ENCODE assay signal across 8 mouse cellular contexts in genomic region chr2:36048164-36048563, GRCm38 (mm10). TPM values are rescaled to one million over a fixed set of nuclear protein-coding genes. Genes with fewer than 3 reads are reported as not detected.
DNase-seq lines count a peak whose midpoint lies in the region; TF ChIP-seq lines count a peak whose summit lies in the region.

No protein-coding gene starts in this region.

- H3K36me3 ChIP-seq in limb, embryonic 10.5 days: peaks cover 18% of the 10 kb centered on the region
- no peaks in the 10 kb centered on the region for H3K36me3 ChIP-seq in splenic B cell, adult 2 months (ENCODE audit: control insufficient read depth, insufficient read depth, low read length, poor library complexity, severe bottlenecking)

- TF ChIP-seq CTCF in lung, adult 2 months (IDR thresholded peaks at IDR 0.05; ENCODE audit: insufficient read depth, low read length): no peak
- no peak for TF ChIP-seq CTCF in embryonic fibroblast, embryonic 13.5 days (IDR thresholded peaks at IDR 0.05; ENCODE audit: borderline replicate concordance, insufficient read depth, low read length)

- no peaks in the 10 kb centered on the region for H3K27me3 ChIP-seq in limb, embryonic 10.5 days (ENCODE audit: low read depth, poor library complexity, severe bottlenecking)
- H3K27me3 ChIP-seq in splenic B cell, adult 2 months (ENCODE audit: control insufficient read depth, insufficient read depth, low read length, poor library complexity, severe bottlenecking): no peaks in the 10 kb centered on the region

- H3K4me3 ChIP-seq in lung, adult 2 months (replicated peaks; ENCODE audit: extremely low read depth, low read depth, low read length): peak overlapping the region; percentile 99
- peak overlapping the region; percentile 84 for H3K4me3 ChIP-seq in embryonic fibroblast, embryonic 13.5 days (ENCODE audit: insufficient read depth, low read length)
- H3K4me3 ChIP-seq in limb, embryonic 10.5 days: peak overlapping the region; percentile 84

- no peak for DNase-seq in lung, adult 2 months
- no peak for DNase-seq in lung, postnatal 10 days
- no peak for DNase-seq in limb, embryonic 10.5 days (ENCODE audit: low spot score)
- peak; percentile 6 for DNase-seq in splenic B cell, adult 2 months (ENCODE audit: low read depth, low spot score)
- DNase-seq in cerebellum, postnatal 25 days: no peak
- DNase-seq in urinary bladder, adult 2 months (ENCODE audit: low spot score): no peak
- no peak for DNase-seq in right cerebral cortex, adult 18-20 months

- no peaks in the 10 kb centered on the region for H3K9me3 ChIP-seq in limb, embryonic 10.5 days (replicated peaks)

- TF ChIP-seq POLR2A in lung, adult 2 months (IDR thresholded peaks at IDR 0.05; ENCODE audit: borderline replicate concordance, extremely low read depth, low read depth, low read length): no peak
- TF ChIP-seq POLR2A in embryonic fibroblast, embryonic 13.5 days (IDR thresholded peaks at IDR 0.05; ENCODE audit: low read depth, low read length): no peak

- H3K27ac ChIP-seq in embryonic fibroblast, embryonic 13.5 days (ENCODE audit: insufficient read depth, low read length): no peak overlapping the region
- no peak overlapping the region for H3K27ac ChIP-seq in limb, embryonic 10.5 days

- WGBS in lung, adult 2 months: 36% methylated on average over 8 of the region's 8 CpGs
- 83% methylated on average over 8 of the region's 8 CpGs for WGBS in limb, embryonic 10.5 days

- peaks cover 4% of the 10 kb centered on the region; the same call in 1 of the 2 replicates for H3K4me1 ChIP-seq in lung, adult 2 months (ENCODE audit: control insufficient read depth, insufficient read depth, low read length)
- peaks cover 2% of the 10 kb centered on the region; the same call in 1 of the 2 replicates for H3K4me1 ChIP-seq in embryonic fibroblast, embryonic 13.5 days (ENCODE audit: control insufficient read depth, insufficient read depth, low read length)
- H3K4me1 ChIP-seq in limb, embryonic 10.5 days: peaks cover 15% of the 10 kb centered on the region

RNA-seq across cellular contexts. Expression of gene Ndufa8, which starts 1.0 kb away (rescaled TPM):
- polyA plus RNA-seq in lung, adult 2 months (2012; rRNA removed): 52.3 and 56.0 TPM in 2 replicates
- polyA plus RNA-seq in embryonic fibroblast, embryonic 13.5 days (2011; ENCODE audit: insufficient read length, low read depth, missing spikeins): 99.4 and 100 TPM in 2 replicates
- 208 and 218 TPM in 2 replicates for polyA plus RNA-seq in limb, embryonic 10.5 days (2016; fragmentation: Nextera tagmentation; extraction: Ambion mirVana)
- 126 and 129 TPM in 2 replicates for polyA plus RNA-seq in urinary bladder, adult 2 months (2012; rRNA removed)

RNA-seq across cellular contexts. Expression of gene Morn5, which starts 1.1 kb away (rescaled TPM):
- polyA plus RNA-seq in lung, adult 2 months (2012; rRNA removed): 3.0 and 4.4 TPM in 2 replicates
- polyA plus RNA-seq in embryonic fibroblast, embryonic 13.5 days (2011; ENCODE audit: insufficient read length, low read depth, missing spikeins): not detected in 2 replicates
- polyA plus RNA-seq in limb, embryonic 10.5 days (2016; fragmentation: Nextera tagmentation; extraction: Ambion mirVana): 0.35 TPM in 1 of 2 replicates, not detected in the other
- polyA plus RNA-seq in urinary bladder, adult 2 months (2012; rRNA removed): 0.25 TPM in 2 replicates

RNA-seq across cellular contexts. Expression of gene Lhx6, which starts 57.0 kb away (rescaled TPM):
- 1.8 and 3.6 TPM in 2 replicates for polyA plus RNA-seq in lung, adult 2 months (2012; rRNA removed)
- polyA plus RNA-seq in embryonic fibroblast, embryonic 13.5 days (2011; ENCODE audit: insufficient read length, low read depth, missing spikeins): 1.3 and 1.8 TPM in 2 replicates
- polyA plus RNA-seq in limb, embryonic 10.5 days (2016; fragmentation: Nextera tagmentation; extraction: Ambion mirVana): 0.94 and 1.0 TPM in 2 replicates
- 0.76 and 1.4 TPM in 2 replicates for polyA plus RNA-seq in urinary bladder, adult 2 months (2012; rRNA removed)
